Mouse (Mus musculus): ENCODE results near the gene Rpl27. TPM values are rescaled to one million over a fixed set of nuclear protein-coding genes. Genes with fewer than 3 reads are reported as not detected.
"Not testable (repeated sequence)": the region's sequence is repeated elsewhere in the genome, so short reads cannot be mapped to it uniquely, and the experiment has no call there.

The Rpl27 gene
- polyA plus RNA-seq, 1 experiment from 2014 or later: 310 TPM

GRCm38 (mm10) chr11:101448899-101449298 is 6.8 kb downstream of the Rpl27 start:
- no peak overlapping the region for H3K27ac ChIP-seq (replicated peaks)
- H3K4me1 ChIP-seq: peaks cover 3% of the 10 kb centered on the region
- H3K27me3 ChIP-seq: no peaks in the 10 kb centered on the region
- H3K4me2 ChIP-seq (replicated peaks): no peak overlapping the region
- no peak overlapping the region for H3K4me3 ChIP-seq
- WGBS: 89% methylated on average over 4 of the region's 4 CpGs
- no peak overlapping the region for H3K9ac ChIP-seq (replicated peaks)
- H3K36me3 ChIP-seq: peaks cover 22% of the 10 kb centered on the region
- no peak for ATAC-seq (ENCODE audit: low FRiP score, low read depth)
- no peaks in the 10 kb centered on the region for H3K9me3 ChIP-seq

DNA sequence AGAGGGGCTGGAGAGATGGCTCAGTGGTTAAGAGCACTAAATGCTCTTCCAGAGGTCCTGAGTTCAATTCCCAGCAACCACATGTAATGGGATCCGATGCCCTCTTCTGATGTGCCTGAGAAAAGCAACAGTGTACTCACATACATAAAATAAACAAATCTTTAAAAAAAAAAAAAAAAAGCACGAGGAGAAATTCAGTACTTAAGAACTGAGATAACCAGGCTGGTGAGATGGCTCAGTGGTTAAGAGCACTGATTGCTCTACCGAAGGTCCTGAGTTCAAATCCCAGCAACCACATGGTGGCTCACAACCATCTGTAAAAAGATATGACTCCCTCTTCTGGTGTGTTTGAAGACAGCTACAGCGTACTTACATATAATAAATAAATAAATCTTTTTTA is 7.5 kb downstream of the Rpl27 start:
- H3K4me2 ChIP-seq (replicated peaks); ATAC-seq (ENCODE audit: low FRiP score, low read depth); H3K9ac ChIP-seq (replicated peaks); H3K27ac ChIP-seq (replicated peaks); H3K9me3 ChIP-seq; H3K27me3 ChIP-seq; H3K4me1 ChIP-seq; H3K4me3 ChIP-seq: not testable (repeated sequence)
- 90% methylated on average over 4 of the region's 4 CpGs for WGBS
- peaks cover 15% of the 10 kb centered on the region for H3K36me3 ChIP-seq

DNA sequence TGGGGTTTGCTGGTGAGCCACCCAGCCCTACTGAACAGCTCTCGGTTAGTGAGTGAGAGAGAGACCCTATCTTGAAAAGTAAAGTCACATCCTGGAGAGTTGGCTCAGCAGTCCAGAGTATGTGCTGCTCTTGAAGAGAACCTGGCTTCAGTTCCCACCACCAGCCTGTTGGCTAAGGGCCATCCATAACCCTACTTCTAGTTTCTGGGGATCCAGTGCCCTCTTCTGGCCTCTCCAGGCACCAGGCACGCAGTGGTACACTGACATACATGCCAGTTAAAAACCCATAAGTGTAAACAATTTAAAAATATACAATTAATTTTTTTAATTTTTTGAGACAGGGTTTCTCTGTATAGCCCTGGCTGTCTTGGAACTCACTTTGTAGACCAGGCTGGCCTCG is 8.3 kb downstream of the Rpl27 start:
- H3K4me3 ChIP-seq: no peak overlapping the region
- no peak overlapping the region for H3K9ac ChIP-seq (replicated peaks)
- no peaks in the 10 kb centered on the region for H3K27me3 ChIP-seq
- H3K27ac ChIP-seq (replicated peaks): no peak overlapping the region
- peaks cover 7% of the 10 kb centered on the region for H3K36me3 ChIP-seq
- H3K4me1 ChIP-seq: peaks cover 10% of the 10 kb centered on the region
- H3K9me3 ChIP-seq: no peaks in the 10 kb centered on the region
- ATAC-seq (ENCODE audit: low FRiP score, low read depth): no peak
- 82% methylated on average over 3 of the region's 3 CpGs for WGBS
- H3K4me2 ChIP-seq (replicated peaks): no peak overlapping the region

DNA sequence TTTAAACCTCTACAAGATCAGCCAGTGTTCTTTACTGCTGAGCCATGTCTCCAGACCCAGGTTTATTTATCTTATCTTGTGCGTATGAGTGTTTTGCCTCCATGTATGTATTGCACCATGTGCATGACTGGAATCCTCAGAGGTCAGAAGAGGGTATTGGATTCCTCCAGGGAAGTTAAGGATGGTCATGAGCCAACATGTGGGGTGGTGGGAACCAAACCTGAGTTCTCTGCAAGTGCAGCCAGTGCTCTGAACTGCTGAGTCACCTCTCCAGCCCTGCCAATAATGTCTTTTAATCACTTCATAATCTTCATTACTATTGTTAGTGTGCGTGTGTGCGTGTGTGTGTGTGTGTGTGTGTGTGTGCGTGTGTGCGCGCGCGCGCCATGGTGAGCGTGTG is 9.4 kb downstream of the Rpl27 start:
- no peaks in the 10 kb centered on the region for H3K27me3 ChIP-seq
- no peaks in the 10 kb centered on the region; the same call in 1 of the 2 replicates for H3K36me3 ChIP-seq
- no peak overlapping the region for H3K9ac ChIP-seq (replicated peaks)
- H3K27ac ChIP-seq (replicated peaks): no peak overlapping the region
- ATAC-seq (ENCODE audit: low FRiP score, low read depth): no peak
- no peaks in the 10 kb centered on the region for H3K9me3 ChIP-seq
- no peak overlapping the region for H3K4me2 ChIP-seq (replicated peaks)
- peaks cover 10% of the 10 kb centered on the region for H3K4me1 ChIP-seq
- H3K4me3 ChIP-seq: no peak overlapping the region
- WGBS: 88% methylated on average over 10 of the region's 10 CpGs

DNA sequence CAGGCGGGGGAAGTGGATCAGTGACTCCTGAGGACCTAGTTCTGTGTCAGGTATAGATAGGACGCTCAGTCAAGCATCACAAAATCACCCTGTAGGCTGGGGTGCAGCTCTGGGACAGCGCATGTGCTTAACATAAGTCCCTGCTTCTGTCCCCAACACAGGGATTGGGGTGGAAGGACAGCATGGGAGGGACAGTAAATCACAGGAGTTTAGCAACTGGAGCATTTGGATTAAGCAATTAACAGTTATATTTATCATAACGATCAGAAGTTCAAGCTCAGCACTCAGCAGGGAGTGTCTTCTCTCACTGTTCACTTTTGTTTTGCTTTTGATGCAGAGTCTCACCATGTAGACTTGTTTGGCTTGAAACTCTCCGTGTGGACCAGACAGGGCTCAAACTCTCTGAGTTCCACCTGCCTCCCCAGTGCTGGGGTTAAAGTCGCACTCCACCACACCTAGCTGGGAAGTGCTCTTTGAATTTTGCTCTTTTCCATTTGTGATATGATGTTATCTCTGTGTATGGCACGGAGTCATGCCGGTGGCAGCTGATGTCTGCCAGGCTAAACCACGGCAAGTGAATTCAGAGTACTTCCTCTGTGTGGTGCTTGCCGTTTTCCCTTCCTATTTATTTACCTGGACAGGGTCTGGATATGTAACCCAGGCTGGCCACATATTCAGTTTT is 10.1 kb downstream of the Rpl27 start:
- Histone ChIP-seq H3K9ac (replicated peaks) (no peak overlapping the region), H3K4me3 (no peak overlapping the region), H3K4me1 (peaks cover 10% of the 10 kb centered on the region), H3K36me3 (no peaks in the 10 kb centered on the region; the same call in 1 of the 2 replicates), H3K4me2 (replicated peaks) (no peak overlapping the region), H3K27ac (replicated peaks) (no peak overlapping the region), H3K9me3 (no peaks in the 10 kb centered on the region), H3K27me3 (no peaks in the 10 kb centered on the region)
- 74% methylated on average over 10 of the region's 10 CpGs for WGBS
- no peak for ATAC-seq (ENCODE audit: low FRiP score, low read depth)

DNA sequence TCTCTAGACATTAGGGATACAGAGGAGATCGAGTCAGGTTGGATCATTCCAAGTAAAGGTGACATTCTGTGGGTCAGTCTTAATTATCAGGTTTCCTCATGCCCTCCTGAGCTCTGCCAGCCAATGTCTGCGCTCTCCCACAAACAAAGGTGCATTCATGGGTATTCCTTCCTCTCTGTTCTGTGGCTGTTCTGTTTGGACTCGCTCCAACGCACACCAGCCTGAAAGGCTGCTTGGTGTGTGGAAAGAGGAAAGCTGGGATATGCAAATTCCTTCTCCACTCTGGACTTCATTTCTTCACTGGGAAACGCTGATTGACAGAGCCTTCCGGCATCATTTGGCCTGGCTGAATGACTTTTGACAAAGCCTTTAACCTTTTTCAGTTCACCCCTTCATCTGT is 12.6 kb downstream of the Rpl27 start:
- ATAC-seq (ENCODE audit: low FRiP score, low read depth): no peak

DNA sequence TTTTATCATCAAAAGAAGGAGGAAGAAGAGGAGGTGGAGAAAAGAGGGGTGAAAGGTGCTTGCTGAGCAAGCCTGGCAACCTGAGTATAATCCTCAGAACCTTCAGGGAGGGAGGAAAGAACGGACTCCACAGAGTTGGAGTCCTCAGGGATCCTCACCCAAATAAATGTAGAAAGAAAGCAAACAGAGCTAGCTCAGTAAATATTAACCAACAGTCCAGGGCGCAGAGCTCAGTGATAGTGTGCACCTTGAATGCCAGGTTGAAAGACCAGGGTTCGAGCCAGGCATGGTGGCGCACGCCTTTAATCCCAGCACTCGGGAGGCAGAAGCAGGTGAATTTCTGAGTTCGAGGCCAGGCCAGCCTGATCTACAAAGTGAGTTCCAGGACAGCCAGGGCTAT is 13.5 kb downstream of the Rpl27 start:
- no peak overlapping the region for H3K9ac ChIP-seq (replicated peaks)
- peaks cover 10% of the 10 kb centered on the region for H3K4me1 ChIP-seq
- ATAC-seq (ENCODE audit: low FRiP score, low read depth): no peak
- WGBS: 89% methylated on average over 7 of the region's 7 CpGs
- H3K36me3 ChIP-seq: peaks cover 32% of the 10 kb centered on the region
- no peaks in the 10 kb centered on the region for H3K27me3 ChIP-seq
- H3K4me3 ChIP-seq: no peak overlapping the region
- no peaks in the 10 kb centered on the region for H3K9me3 ChIP-seq
- no peak overlapping the region for H3K4me2 ChIP-seq (replicated peaks)
- no peak overlapping the region for H3K27ac ChIP-seq (replicated peaks)

More for the DNA sequence above, 12.6 kb downstream of the Rpl27 start:
- Histone ChIP-seq H3K36me3 (peaks cover 22% of the 10 kb centered on the region), H3K9ac (replicated peaks) (no peak overlapping the region), H3K4me1 (peaks cover 10% of the 10 kb centered on the region), H3K27ac (replicated peaks) (no peak overlapping the region), H3K9me3 (no peaks in the 10 kb centered on the region), H3K27me3 (no peaks in the 10 kb centered on the region), H3K4me3 (no peak overlapping the region), H3K4me2 (replicated peaks) (no peak overlapping the region)
- 44% methylated on average over 6 of the region's 6 CpGs for WGBS

- Histone ChIP-seq H3K36me3 (peaks cover 49% of the 10 kb centered on the region), H3K4me1 (peaks cover 20% of the 10 kb centered on the region), H3K9me3 (no peaks in the 10 kb centered on the region), H3K4me3 (no peak overlapping the region), H3K27ac (replicated peaks) (no peak overlapping the region), H3K27me3 (no peaks in the 10 kb centered on the region), H3K9ac (replicated peaks) (no peak overlapping the region), H3K4me2 (replicated peaks) (no peak overlapping the region)
- 93% methylated on average over 9 of the region's 9 CpGs for WGBS
- ATAC-seq (ENCODE audit: low FRiP score, low read depth): no peak
Observed at GRCm38 (mm10) chr11:101457631-101458030, 15.5 kb downstream of the Rpl27 start.

GRCm38 (mm10) chr11:101458217-101458616 is 16.1 kb downstream of the Rpl27 start:
- WGBS: 85% methylated on average over 12 of the region's 12 CpGs
- Histone ChIP-seq H3K9me3 (no peaks in the 10 kb centered on the region), H3K9ac (replicated peaks) (no peak overlapping the region), H3K4me1 (peaks cover 25% of the 10 kb centered on the region), H3K27ac (replicated peaks) (peak overlapping the region; percentile 25; the same call in 1 of the 2 replicates), H3K27me3 (no peaks in the 10 kb centered on the region), H3K4me2 (replicated peaks) (no peak overlapping the region), H3K4me3 (no peak overlapping the region), H3K36me3 (peaks cover 49% of the 10 kb centered on the region)
- ATAC-seq (ENCODE audit: low FRiP score, low read depth): no peak

DNA sequence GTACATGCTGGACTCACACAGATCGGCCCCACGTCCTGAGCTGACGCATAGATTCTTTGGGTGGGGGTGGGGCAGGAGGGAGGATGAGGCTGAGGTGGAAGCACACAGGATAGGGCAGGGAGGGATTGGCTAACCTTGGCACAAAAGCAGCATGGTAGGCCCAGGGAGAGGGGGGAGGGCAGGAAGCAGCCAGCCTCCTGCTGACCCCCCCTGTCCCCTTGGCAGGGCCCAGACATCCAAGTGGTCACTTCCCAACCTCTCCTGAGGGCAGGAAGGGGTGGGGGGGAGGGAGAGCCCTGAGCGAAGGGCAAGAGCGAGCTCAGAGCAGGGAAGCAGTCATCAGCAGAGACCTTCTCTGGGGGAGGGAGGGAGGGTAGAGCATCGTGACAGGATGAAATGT is 17.6 kb downstream of the Rpl27 start:
- Histone ChIP-seq H3K36me3 (peaks cover 49% of the 10 kb centered on the region), H3K27me3 (no peaks in the 10 kb centered on the region), H3K27ac (replicated peaks) (no peak overlapping the region), H3K4me3 (no peak overlapping the region), H3K4me2 (replicated peaks) (no peak overlapping the region), H3K9me3 (no peaks in the 10 kb centered on the region), H3K4me1 (peaks cover 36% of the 10 kb centered on the region), H3K9ac (replicated peaks) (no peak overlapping the region; the same call in 1 of the 2 replicates)
- no peak for ATAC-seq (ENCODE audit: low FRiP score, low read depth)
- 50% methylated on average over 6 of the region's 6 CpGs for WGBS

- no peak overlapping the region for H3K9ac ChIP-seq (replicated peaks)
- no peaks in the 10 kb centered on the region for H3K9me3 ChIP-seq
- H3K36me3 ChIP-seq: peaks cover 49% of the 10 kb centered on the region
- no peak overlapping the region for H3K4me2 ChIP-seq (replicated peaks)
- H3K4me3 ChIP-seq: no peak overlapping the region
- ATAC-seq (ENCODE audit: low FRiP score, low read depth): no peak
- H3K27ac ChIP-seq (replicated peaks): no peak overlapping the region
- peaks cover 36% of the 10 kb centered on the region for H3K4me1 ChIP-seq
- H3K27me3 ChIP-seq: no peaks in the 10 kb centered on the region
- 88% methylated on average over 15 of the region's 15 CpGs for WGBS
Observed at GRCm38 (mm10) chr11:101460321-101460720, 18.2 kb downstream of the Rpl27 start.

- Histone ChIP-seq H3K9me3 (no peaks in the 10 kb centered on the region), H3K4me2 (replicated peaks) (peak overlapping the region; percentile 79), H3K36me3 (peaks cover 49% of the 10 kb centered on the region), H3K27ac (replicated peaks) (peak overlapping the region; percentile 87), H3K4me3 (0 out of 2 replicates have a peak overlapping the region, but pooled peaks have one; percentile 7), H3K27me3 (peaks cover 3% of the 10 kb centered on the region; the same call in 1 of the 2 replicates), H3K9ac (replicated peaks) (no peak overlapping the region), H3K4me1 (peaks cover 45% of the 10 kb centered on the region)
- ATAC-seq (ENCODE audit: low FRiP score, low read depth): no peak; the same call in 1 of the 2 replicates
- WGBS: 72% methylated on average over 14 of the region's 14 CpGs
Observed at GRCm38 (mm10) chr11:101462141-101462540, 20.0 kb downstream of the Rpl27 start.
